Mouse (Mus musculus) CH12.LX (cell line): ENCODE measurements at regions not wholly inside any gene's neighbourhood (a gene's known extent, or its start where the extent isn't known, plus 50 kb on each side); places are given as distances from the start of the nearest gene placed in this dataset.

Experiments used
- DNase-seq: peaks from one replicate; pipeline ENCODE4 v3.0.0-alpha.2; 2013; ENCODE audit errors: extremely low read depth
- H3K27ac ChIP-seq: 2 replicates; pipeline ENCODE4 v1.5.1; 2012; ENCODE audit warnings: low read depth, mild to moderate bottlenecking, control low read depth, moderate library complexity; ENCODE audit not compliant: insufficient read depth
- H3K27me3 ChIP-seq: replicated peaks from 2 replicates; pipeline ENCODE3; 2012; ENCODE audit warnings: inconsistent platforms
- H3K36me3 ChIP-seq, 2 experiments: replicated peaks in 1 of 2; 2 replicates each; pipeline versions ENCODE3 to v1.6.1; 2012; ENCODE audit warnings: inconsistent platforms in 1 of 2, low read length in 1 of 2, mild to moderate bottlenecking in 1 of 2, mixed read lengths in 1 of 2, moderate library complexity in 1 of 2; ENCODE audit not compliant: control insufficient read depth in 1 of 2, insufficient read depth in 1 of 2
- H3K4me1 ChIP-seq, 2 experiments: 2 replicates each; pipeline ENCODE4 v1.6.1; 2012; ENCODE audit warnings: inconsistent platforms in 1 of 2, moderate library complexity in 1 of 2; ENCODE audit not compliant: insufficient read depth in 2 of 2, control insufficient read depth in 1 of 2
- H3K4me2 ChIP-seq: 2 replicates; pipeline ENCODE4 v1.6.1; 2012; ENCODE audit warnings: low read depth, mild to moderate bottlenecking, control low read depth; ENCODE audit not compliant: poor library complexity, insufficient read depth, severe bottlenecking
- H3K4me3 ChIP-seq, 3 experiments: fragments of 150-350 bp in 1 of 3; sonication (generic) in 1 of 3; replicated peaks in 1 of 3; 2 replicates each; pipeline versions ENCODE3 to v1.5.1; 2011 to 2012; ENCODE audit warnings: low read depth in 2 of 3, low read length in 2 of 3, mild to moderate bottlenecking in 2 of 3, moderate library complexity in 2 of 3, control low read depth in 1 of 3, improper control_type of control experiment in 1 of 3, inconsistent platforms in 1 of 3, mixed read lengths in 1 of 3; ENCODE audit not compliant: poor library complexity in 1 of 3
- H3K79me2 ChIP-seq: replicated peaks from 2 replicates; pipeline ENCODE4 v1.6.1; 2012; ENCODE audit warnings: mild to moderate bottlenecking, moderate library complexity; ENCODE audit not compliant: control insufficient read depth, poor library complexity, insufficient read depth, severe bottlenecking; ENCODE audit errors: extremely low read depth
- H3K9ac ChIP-seq: 2 replicates; pipeline ENCODE4 v1.6.1; 2012; ENCODE audit warnings: low read depth, mild to moderate bottlenecking, control low read depth, moderate library complexity; ENCODE audit not compliant: insufficient read depth
- H3K9me3 ChIP-seq: replicated peaks from 2 replicates; pipeline ENCODE3; 2012; ENCODE audit warnings: low read length, inconsistent platforms, mixed read lengths
- BHLHE40 ChIP-seq: IDR thresholded peaks from 2 replicates; pipeline ENCODE4 v1.6.1; 2011; ENCODE audit warnings: mild to moderate bottlenecking, low read depth, low read length, improper control_type of control experiment
- CHD1 ChIP-seq: IDR thresholded peaks from 2 replicates; pipeline ENCODE4 v1.6.1; 2012; ENCODE audit warnings: low read depth, low read length, improper control_type of control experiment, inconsistent platforms
- CHD2 ChIP-seq: IDR thresholded peaks from 2 replicates; pipeline ENCODE4 v1.6.1; 2011; ENCODE audit warnings: low read length, improper control_type of control experiment
- CTCF ChIP-seq, 2 experiments: IDR thresholded peaks in 1 of 2; conservative IDR thresholded peaks in 1 of 2; 2 replicates each; pipeline ENCODE4 v1.5.1; 2011 to 2012; ENCODE audit warnings: low read depth in 2 of 2, low read length in 2 of 2, improper control_type of control experiment in 1 of 2, inconsistent platforms in 1 of 2, mild to moderate bottlenecking in 1 of 2, moderate library complexity in 1 of 2
- ELF1 ChIP-seq: IDR thresholded peaks from 2 replicates; pipeline ENCODE4 v1.6.1; 2014; ENCODE audit warnings: low read depth, mild to moderate bottlenecking, inconsistent platforms, low read length, improper control_type of control experiment
- EP300 ChIP-seq: IDR thresholded peaks from 2 replicates; pipeline ENCODE4 v1.6.1; 2011; ENCODE audit warnings: low read length, improper control_type of control experiment
- GABPA ChIP-seq: IDR thresholded peaks from 2 replicates; pipeline ENCODE4 v1.6.1; 2012; ENCODE audit warnings: low read depth, low read length, improper control_type of control experiment, inconsistent platforms; ENCODE audit not compliant: insufficient replicate concordance
- HCFC1 ChIP-seq: IDR thresholded peaks from 2 replicates; pipeline ENCODE4 v1.6.1; 2012; ENCODE audit warnings: low read depth, mild to moderate bottlenecking, inconsistent platforms, low read length, improper control_type of control experiment
- IRF4 ChIP-seq: IDR thresholded peaks from 2 replicates; pipeline ENCODE4 v1.6.1; 2014; ENCODE audit warnings: low read depth, mild to moderate bottlenecking, inconsistent platforms, low read length, improper control_type of control experiment
- JUN ChIP-seq: IDR thresholded peaks from 2 replicates; pipeline ENCODE4 v1.6.1; 2011; ENCODE audit warnings: low read depth, mild to moderate bottlenecking, low read length, improper control_type of control experiment, moderate library complexity; ENCODE audit not compliant: insufficient read depth
- JUND ChIP-seq: conservative IDR thresholded peaks from 2 replicates; pipeline ENCODE4 v1.6.1; 2011; ENCODE audit warnings: low read depth, low read length, improper control_type of control experiment
- KAT2A ChIP-seq: IDR thresholded peaks from 2 replicates; pipeline ENCODE4 v1.6.1; 2012; ENCODE audit warnings: low read length, improper control_type of control experiment, inconsistent platforms; ENCODE audit not compliant: insufficient replicate concordance
- MAFK ChIP-seq: IDR thresholded peaks from 2 replicates; pipeline ENCODE4 v1.6.1; 2011; ENCODE audit warnings: low read length, improper control_type of control experiment; ENCODE audit not compliant: insufficient replicate concordance
- MAX ChIP-seq: IDR thresholded peaks from 2 replicates; pipeline ENCODE4 v1.6.1; 2011; ENCODE audit warnings: low read length, improper control_type of control experiment
- MAZ ChIP-seq: IDR thresholded peaks from 2 replicates; pipeline ENCODE4 v1.6.1; 2012; ENCODE audit warnings: low read depth, mild to moderate bottlenecking, inconsistent platforms, low read length, improper control_type of control experiment, moderate library complexity
- MEF2A ChIP-seq: IDR thresholded peaks from 2 replicates; pipeline ENCODE4 v1.6.1; 2014; ENCODE audit warnings: low read depth, mild to moderate bottlenecking, inconsistent platforms, low read length, improper control_type of control experiment, borderline replicate concordance
- MXI1 ChIP-seq: IDR thresholded peaks from 2 replicates; pipeline ENCODE4 v1.6.1; 2011; ENCODE audit warnings: mild to moderate bottlenecking, low read depth, low read length, improper control_type of control experiment
- MYC ChIP-seq: IDR thresholded peaks from 2 replicates; pipeline ENCODE4 v1.6.1; 2011; ENCODE audit warnings: low read depth, mild to moderate bottlenecking, improper control_type of control experiment, low read length
- NELFE ChIP-seq: IDR thresholded peaks from 2 replicates; pipeline ENCODE4 v1.6.1; 2011; ENCODE audit warnings: low read depth, low read length, improper control_type of control experiment
- PAX5 ChIP-seq: IDR thresholded peaks from 2 replicates; pipeline ENCODE4 v1.6.1; 2012; ENCODE audit warnings: low read length, inconsistent platforms, mixed read lengths
- POLR2A ChIP-seq: IDR thresholded peaks from 2 replicates; pipeline ENCODE4 v1.6.1; 2011; ENCODE audit warnings: low read depth, mild to moderate bottlenecking, improper control_type of control experiment, low read length
- POLR2AphosphoS2 ChIP-seq: IDR thresholded peaks from 2 replicates; pipeline ENCODE4 v1.6.1; 2011; ENCODE audit warnings: low read depth, low read length, improper control_type of control experiment
- RAD21 ChIP-seq: IDR thresholded peaks from 2 replicates; pipeline ENCODE4 v1.6.1; 2011; ENCODE audit warnings: low read depth, mild to moderate bottlenecking, low read length, improper control_type of control experiment, moderate library complexity
- RCOR1 ChIP-seq: conservative IDR thresholded peaks from 2 replicates; pipeline ENCODE4 v1.6.1; 2012; ENCODE audit warnings: low read depth, mild to moderate bottlenecking, inconsistent platforms, low read length, improper control_type of control experiment
- TCF12 ChIP-seq: IDR thresholded peaks from 2 replicates; pipeline ENCODE4 v1.6.1; 2014; ENCODE audit warnings: low read depth, mild to moderate bottlenecking, inconsistent platforms, low read length, improper control_type of control experiment
- UBTF ChIP-seq: IDR thresholded peaks from 2 replicates; pipeline ENCODE4 v1.6.1; 2012; ENCODE audit warnings: low read depth, mild to moderate bottlenecking, inconsistent platforms, low read length, improper control_type of control experiment, moderate library complexity
- USF1 ChIP-seq: IDR thresholded peaks from 2 replicates; pipeline ENCODE4 v1.6.1; 2014; ENCODE audit warnings: low read depth, mild to moderate bottlenecking, inconsistent platforms, low read length, improper control_type of control experiment
- USF2 ChIP-seq: conservative IDR thresholded peaks from 2 replicates; pipeline ENCODE4 v1.6.1; 2011; ENCODE audit warnings: low read depth, low read length, improper control_type of control experiment
- ZC3H11A ChIP-seq: IDR thresholded peaks from 2 replicates; pipeline ENCODE4 v1.6.1; 2012; ENCODE audit warnings: low read depth, mild to moderate bottlenecking, inconsistent platforms, low read length, improper control_type of control experiment
- ZNF384 ChIP-seq: IDR thresholded peaks from 2 replicates; pipeline ENCODE4 v1.6.1; 2012; ENCODE audit warnings: low read depth, low read length, improper control_type of control experiment, inconsistent platforms
- dilution Hi-C: fragments of 300-500 bp; cut with MboI; formaldehyde crosslinking; loops from 2 replicates; pipeline ENCODE4 v1.14.3; 2020; ENCODE audit warnings: low sequenced_read_pairs; ENCODE audit not compliant: extremely low pct_unique_long_range_greater_than_20kb, extremely low pct_ligation_motif_present
- in situ Hi-C: fragments of 300-500 bp; cut with MboI; formaldehyde crosslinking; loops from 3 replicates; pipeline ENCODE4 v1.14.3; 2019; ENCODE audit warnings: low sequenced_read_pairs, low pct_ligation_motif_present, low pct_unique_long_range_greater_than_20kb, mixed read lengths

GRCm38 (mm10) chr10:68356973-68357372 lies 78.4 kb upstream of the Arid5b start (continued):
- TF ChIP-seq MXI1 (no peak), BHLHE40 (no peak), USF2 (no peak), MYC (no peak), CTCF (conservative IDR thresholded peaks at IDR 0.05 in 1 of 2, IDR thresholded peaks at IDR 0.05 in 1 of 2; ENCODE audit: low read depth in 2 of 2, low read length in 2 of 2) (peak; percentile 17 to 84; a peak in 2 of 4 replicates)

GRCm38 (mm10) chr10:68356521-68356920 lies 78.0 kb upstream of the Arid5b start:
- Histone ChIP-seq H3K79me2 (no peaks in the 10 kb centered on the region), H3K4me2 (no peak overlapping the region), H3K36me3 (no peaks in the 10 kb centered on the region), H3K4me1 (peaks cover 0 to 26% of the 10 kb centered on the region in 2 experiments; a peak in 2 of 4 replicates), H3K9me3 (no peaks in the 10 kb centered on the region), H3K9ac (no peak overlapping the region), H3K27me3 (no peaks in the 10 kb centered on the region), H3K4me3 (no peak overlapping the region), H3K27ac (no peak overlapping the region)
- DNase-seq = no peak
- in situ Hi-C loops = no loop called here
- TF ChIP-seq RCOR1 (no peak), ELF1 (no peak), POLR2AphosphoS2 (no peak), RAD21 (no peak), ZNF384 (no peak), MAZ (no peak), TCF12 (no peak), MYC (no peak), NELFE (no peak), ZC3H11A (no peak), JUND (no peak), KAT2A (no peak), USF2 (no peak), JUN (no peak), CHD1 (no peak), BHLHE40 (no peak), UBTF (no peak)
- dilution Hi-C loops = no loop called here

GRCm38 (mm10) chr10:68356093-68356485 lies 77.5 kb upstream of the Arid5b start:
- Histone ChIP-seq H3K27me3 (no peaks in the 10 kb centered on the region), H3K79me2 (no peaks in the 10 kb centered on the region), H3K9ac (peak overlapping the region; percentile 71), H3K9me3 (no peaks in the 10 kb centered on the region), H3K36me3 (no peaks in the 10 kb centered on the region), H3K4me3 (peak overlapping the region in 2 of 3 experiments; percentile 20 to 37), H3K27ac (peak overlapping the region; percentile 62), H3K4me2 (peak overlapping the region; percentile 77), H3K4me1 (peaks cover 0 to 26% of the 10 kb centered on the region in 2 experiments; a peak in 2 of 4 replicates)
- dilution Hi-C loops (no loop called here), in situ Hi-C loops (no loop called here)
- DNase-seq = peak; percentile 56
- TF ChIP-seq PAX5 (no peak), JUN (peak; percentile 45), POLR2A (no peak), MAX (no peak), ZC3H11A (no peak), BHLHE40 (peak; percentile 68; the same call in 1 of the 2 replicates), MAZ (no peak), USF1 (no peak), GABPA (no peak), ZNF384 (no peak), CTCF (conservative IDR thresholded peaks at IDR 0.05 in 1 of 2, IDR thresholded peaks at IDR 0.05 in 1 of 2; ENCODE audit: low read depth in 2 of 2, low read length in 2 of 2) (no peak), JUND (peak; percentile 25; the same call in 1 of the 2 replicates), TCF12 (no peak), EP300 (peak; percentile 79), RAD21 (no peak; the same call in 1 of the 2 replicates), MAFK (0 out of 2 replicates have a peak, but pooled peaks have one; percentile 3), IRF4 (peak; percentile 90), CHD2 (no peak), HCFC1 (no peak), MEF2A (peak; percentile 77)
